Mouse (Mus musculus) midbrain, postnatal 0 days (tissue): ENCODE data around the gene Apc2. TPM values are rescaled to one million over a fixed set of nuclear protein-coding genes. Genes with fewer than 3 reads are reported as not detected.

Source experiments
- ATAC-seq: fragments of 200-750 bp; cut with Nextera tagmentation; 2 replicates; pipeline ENCODE4 v1.8.0; 2017; ENCODE audit warnings: moderate number of reproducible peaks, mild to moderate bottlenecking, moderate TSS enrichment, moderate library complexity; ENCODE audit not compliant: low FRiP score
- DNase-seq: peaks from one replicate; pipeline ENCODE4 v3.0.0-alpha.2; 2015; ENCODE audit warnings: low spot score
- H3K27ac ChIP-seq: fragments of 300-500 bp; sonication (generic); 2 replicates; pipeline ENCODE4 v1.5.1; 2014; ENCODE audit warnings: low read depth, mild to moderate bottlenecking, low read length, mixed read lengths
- H3K27me3 ChIP-seq: fragments of 300-500 bp; sonication (generic); 2 replicates; pipeline ENCODE4 v1.6.1; 2014; ENCODE audit warnings: low read length, control low read depth, mixed read lengths; ENCODE audit not compliant: insufficient read depth
- H3K36me3 ChIP-seq: fragments of 300-500 bp; sonication (generic); 2 replicates; pipeline ENCODE4 v1.6.1; 2014; ENCODE audit warnings: low read length, control low read depth, mixed read lengths; ENCODE audit not compliant: insufficient read depth
- H3K4me1 ChIP-seq: fragments of 300-500 bp; sonication (generic); 2 replicates; pipeline ENCODE4 v1.6.1; 2014; ENCODE audit warnings: mild to moderate bottlenecking, control low read depth, antibody characterized with exemption, low read length, mixed read lengths; ENCODE audit not compliant: insufficient read depth
- H3K4me2 ChIP-seq: fragments of 300-500 bp; sonication (generic); 2 replicates; pipeline ENCODE4 v1.6.1; 2014; ENCODE audit warnings: low read depth, mild to moderate bottlenecking, low read length, mixed read lengths; ENCODE audit not compliant: poor library complexity, severe bottlenecking
- H3K4me3 ChIP-seq: fragments of 300-500 bp; sonication (generic); 2 replicates; pipeline ENCODE4 v1.5.1; 2014; ENCODE audit warnings: low read depth, mild to moderate bottlenecking, low read length, moderate library complexity
- H3K9ac ChIP-seq: fragments of 300-500 bp; sonication (generic); replicated peaks from 2 replicates; pipeline ENCODE4 v1.6.1; 2014; ENCODE audit warnings: mild to moderate bottlenecking, low read length, moderate library complexity, mixed read lengths; ENCODE audit not compliant: poor library complexity, severe bottlenecking
- H3K9me3 ChIP-seq: fragments of 300-500 bp; sonication (generic); 2 replicates; pipeline ENCODE4 v1.6.1; 2016; ENCODE audit warnings: low read length, control low read depth
- CTCF ChIP-seq: IDR thresholded peaks from 2 replicates; pipeline ENCODE4 v1.5.1; 2016; ENCODE audit warnings: antibody characterized with exemption, mild to moderate bottlenecking
- WGBS: fragments of 180-500 bp; shearing (Covaris S2); extraction: QIAGEN DNeasy Blood & Tissue Kit; methylation state at CpG from one replicate; pipeline ENCODE4 v1.1.7; 2014; 5-methylcytosine and 5-hydroxymethylcytosine counted together
- polyA plus RNA-seq: library from polyadenylated mRNA; unstranded; fragments of >200 nt; fragmentation: Nextera tagmentation; extraction: Ambion mirVana; gene quantifications from 2 replicates; pipeline ENCODE4 v1.2.1, GENCODE M21; 2015
- total RNA-seq: library from RNA; depleted of rRNA; stranded (reverse); fragments of >200 nt; gene quantifications from 2 replicates; pipeline ENCODE4 v1.2.3, GENCODE M21; 2014

Gene Apc2
- total and polyA plus RNA-seq, 2 experiments from 2014 or later, result 110 to 370 TPM

GRCm38 (mm10) chr10:80299824-80300223 lies 4.0 kb downstream of the Apc2 start:
- peaks cover 40% of the 10 kb centered on the region for H3K4me1 ChIP-seq
- H3K4me3 ChIP-seq, result peak overlapping the region; percentile 58
- DNase-seq (peak; percentile 34), ATAC-seq (no peak)
- H3K36me3 ChIP-seq, result peaks cover 13% of the 10 kb centered on the region
- WGBS, result 29% methylated on average over 10 of the region's 10 CpGs
- peak overlapping the region; percentile 91 for H3K4me2 ChIP-seq
- H3K27ac ChIP-seq, result peak overlapping the region; percentile 100
- no peak for TF ChIP-seq CTCF
- no peaks in the 10 kb centered on the region for H3K9me3 ChIP-seq
- no peaks in the 10 kb centered on the region for H3K27me3 ChIP-seq
- H3K9ac ChIP-seq, result peak overlapping the region; percentile 91

DNA sequence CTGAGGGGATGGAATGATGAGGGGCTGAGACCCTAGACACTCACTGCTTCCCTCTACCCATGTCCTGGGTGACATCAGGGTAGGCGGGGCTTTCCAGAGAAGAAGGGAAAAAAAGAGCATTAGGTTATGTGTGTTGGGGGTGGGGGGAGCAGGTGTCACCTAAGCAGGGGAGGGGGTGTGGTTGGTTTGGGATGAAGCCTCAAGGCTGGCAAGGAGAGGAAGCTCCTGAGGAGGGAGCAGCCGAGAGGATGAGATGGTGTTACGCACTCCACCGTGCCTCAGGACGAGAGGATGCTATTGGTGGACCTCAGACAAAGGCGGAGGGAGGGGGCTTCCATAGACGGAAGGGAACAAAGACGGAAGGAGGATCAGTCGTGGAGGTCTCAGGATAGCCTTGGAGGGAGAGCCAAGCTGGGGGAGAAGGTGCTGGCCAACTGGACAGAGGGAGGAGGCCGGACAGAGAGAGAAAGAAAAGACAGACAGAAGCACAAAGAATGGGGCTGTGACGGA lies 5.0 kb downstream of the Apc2 start:
- Histone ChIP-seq H3K4me1 (peaks cover 40% of the 10 kb centered on the region), H3K27me3 (no peaks in the 10 kb centered on the region), H3K4me2 (peak overlapping the region; percentile 91), H3K4me3 (peak overlapping the region; percentile 58), H3K9ac (peak overlapping the region; percentile 91), H3K27ac (peak overlapping the region; percentile 100), H3K36me3 (peaks cover 21% of the 10 kb centered on the region), H3K9me3 (no peaks in the 10 kb centered on the region)
- ATAC-seq, result peak; percentile 77
- peak; percentile 94 for DNase-seq
- WGBS, result 4% methylated on average over 11 of the region's 11 CpGs
- TF ChIP-seq CTCF, result peak; percentile 42

DNA sequence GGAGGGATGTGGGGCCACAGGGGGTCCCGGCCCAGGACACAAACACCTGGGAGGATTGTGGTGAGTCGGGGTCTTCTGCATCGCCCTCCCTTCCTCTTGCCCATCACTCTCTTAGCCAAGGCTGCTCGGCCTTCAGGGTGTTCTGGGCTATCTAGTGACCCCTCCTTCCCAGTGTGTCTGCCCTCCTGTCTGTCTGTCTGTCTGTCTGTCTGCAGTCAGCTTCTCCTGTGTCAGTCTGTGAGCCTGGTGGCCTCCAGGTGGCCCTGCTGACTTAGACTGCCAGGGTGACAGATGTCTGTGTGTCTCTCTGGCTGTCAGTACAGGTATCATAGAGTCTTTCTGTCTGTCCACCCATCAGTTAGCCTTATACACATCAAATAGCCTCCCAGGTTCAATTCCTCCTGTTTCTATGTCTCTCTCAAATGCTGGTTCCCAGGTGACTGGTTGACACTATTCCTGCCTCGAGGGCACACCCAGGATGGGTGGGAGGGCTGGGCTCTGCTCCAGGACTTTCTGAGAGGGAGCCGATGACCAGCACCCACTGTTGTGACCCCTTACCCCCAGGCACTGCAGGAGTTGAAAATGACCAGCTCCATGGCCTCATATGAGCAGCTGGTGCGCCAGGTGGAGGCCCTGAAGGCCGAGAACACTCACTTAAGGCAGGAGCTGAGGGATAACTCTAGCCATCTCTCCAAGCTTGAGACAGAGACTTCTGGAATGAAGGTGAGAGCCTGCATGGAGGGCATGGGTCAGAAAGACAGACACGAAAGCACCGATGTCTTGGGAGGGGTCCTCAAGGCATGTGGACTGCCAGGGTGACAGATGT lies 5.7 kb downstream of the Apc2 start:
- Histone ChIP-seq H3K4me1 (peaks cover 38% of the 10 kb centered on the region), H3K4me3 (peak overlapping the region; percentile 58), H3K36me3 (peaks cover 28% of the 10 kb centered on the region), H3K4me2 (peak overlapping the region; percentile 91), H3K27me3 (no peaks in the 10 kb centered on the region), H3K9ac (peak overlapping the region; percentile 91), H3K9me3 (no peaks in the 10 kb centered on the region), H3K27ac (peak overlapping the region; percentile 100)
- peak; percentile 23 for TF ChIP-seq CTCF
- DNase-seq (no peak), ATAC-seq (peak; percentile 0; the same call in 1 of the 2 replicates)
- WGBS, result 50% methylated on average over 10 of the region's 10 CpGs

DNA sequence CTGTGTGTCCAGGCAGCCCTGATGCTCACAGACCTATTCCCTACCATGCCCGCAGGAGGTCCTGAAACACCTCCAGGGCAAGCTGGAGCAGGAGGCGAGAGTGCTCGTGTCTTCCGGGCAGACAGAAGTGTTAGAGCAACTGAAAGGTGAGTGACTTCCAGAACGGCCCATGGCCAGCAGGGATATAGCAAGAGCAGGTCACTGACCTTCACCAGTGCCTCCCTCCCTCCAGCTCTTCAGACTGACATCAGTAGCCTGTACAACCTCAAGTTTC lies 6.2 kb downstream of the Apc2 start:
- H3K4me1 ChIP-seq, result peaks cover 32% of the 10 kb centered on the region
- H3K9me3 ChIP-seq, result no peaks in the 10 kb centered on the region
- 46% methylated on average over 5 of the region's 5 CpGs for WGBS
- ATAC-seq, result no peak
- peaks cover 34% of the 10 kb centered on the region for H3K36me3 ChIP-seq
- H3K4me3 ChIP-seq, result peak overlapping the region; percentile 58
- TF ChIP-seq CTCF, result no peak
- peak overlapping the region; percentile 91 for H3K9ac ChIP-seq
- peak overlapping the region; percentile 100 for H3K27ac ChIP-seq
- no peak for DNase-seq
- no peaks in the 10 kb centered on the region for H3K27me3 ChIP-seq
- peak overlapping the region; percentile 91 for H3K4me2 ChIP-seq

DNA sequence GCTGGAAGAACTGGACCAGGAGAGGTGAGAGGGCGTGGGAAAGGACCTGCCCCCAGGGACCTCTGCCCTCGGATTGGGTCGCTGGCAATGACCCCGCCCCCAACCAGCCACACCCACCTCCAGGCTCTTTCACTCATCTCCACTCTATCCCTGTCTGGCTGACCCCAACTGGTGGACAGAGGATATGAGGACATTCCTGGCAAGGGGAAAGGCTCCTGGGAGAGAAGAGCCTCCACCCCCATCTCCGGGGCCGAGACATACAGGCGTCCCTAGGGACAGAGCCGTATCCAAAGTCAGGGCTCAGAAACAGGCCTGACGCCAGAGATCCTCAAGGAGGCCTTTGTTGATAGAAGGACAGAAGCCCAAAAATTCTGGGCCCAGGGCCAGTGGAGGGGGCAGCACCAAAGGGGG lies 6.7 kb downstream of the Apc2 start:
- peak overlapping the region; percentile 100 for H3K27ac ChIP-seq
- WGBS, result 11% methylated on average over 9 of the region's 9 CpGs
- ATAC-seq (peak; percentile 12), DNase-seq (peak; percentile 93)
- peaks cover 27% of the 10 kb centered on the region for H3K4me1 ChIP-seq
- H3K9me3 ChIP-seq, result no peaks in the 10 kb centered on the region
- H3K27me3 ChIP-seq, result no peaks in the 10 kb centered on the region
- TF ChIP-seq CTCF, result no peak; the same call in 1 of the 2 replicates
- peak overlapping the region; percentile 91 for H3K4me2 ChIP-seq
- peaks cover 38% of the 10 kb centered on the region for H3K36me3 ChIP-seq
- peak overlapping the region; percentile 58 for H3K4me3 ChIP-seq
- peak overlapping the region; percentile 91 for H3K9ac ChIP-seq

- H3K36me3 ChIP-seq, result peaks cover 57% of the 10 kb centered on the region
- no peaks in the 10 kb centered on the region for H3K27me3 ChIP-seq
- H3K4me2 ChIP-seq, result no peak overlapping the region
- no peak for ATAC-seq
- no peak for TF ChIP-seq CTCF
- DNase-seq, result no peak
- H3K9me3 ChIP-seq, result no peaks in the 10 kb centered on the region
- H3K9ac ChIP-seq, result peak overlapping the region; percentile 44; the same call in 1 of the 2 replicates
- H3K27ac ChIP-seq, result no peak overlapping the region; the same call in 1 of the 2 replicates
- 47% methylated on average over 12 of the region's 12 CpGs for WGBS
- no peak overlapping the region for H3K4me3 ChIP-seq
- peaks cover 24% of the 10 kb centered on the region for H3K4me1 ChIP-seq
Measured at GRCm38 (mm10) chr10:80304458-80304857, 8.7 kb downstream of the Apc2 start.
